Mouse (Mus musculus): ENCODE measurements around the gene Atg10. TPM values are rescaled to one million over a fixed set of nuclear protein-coding genes. Genes with fewer than 3 reads are reported as not detected.
"Not testable (repeated sequence)": the region's sequence is repeated elsewhere in the genome, so short reads cannot be mapped to it uniquely, and the experiment has no call there.

Atg10 gene
- polyA plus RNA-seq (2016; fragmentation: Nextera tagmentation; extraction: Ambion mirVana), result 13.9 and 15.8 TPM in 2 replicates

DNA sequence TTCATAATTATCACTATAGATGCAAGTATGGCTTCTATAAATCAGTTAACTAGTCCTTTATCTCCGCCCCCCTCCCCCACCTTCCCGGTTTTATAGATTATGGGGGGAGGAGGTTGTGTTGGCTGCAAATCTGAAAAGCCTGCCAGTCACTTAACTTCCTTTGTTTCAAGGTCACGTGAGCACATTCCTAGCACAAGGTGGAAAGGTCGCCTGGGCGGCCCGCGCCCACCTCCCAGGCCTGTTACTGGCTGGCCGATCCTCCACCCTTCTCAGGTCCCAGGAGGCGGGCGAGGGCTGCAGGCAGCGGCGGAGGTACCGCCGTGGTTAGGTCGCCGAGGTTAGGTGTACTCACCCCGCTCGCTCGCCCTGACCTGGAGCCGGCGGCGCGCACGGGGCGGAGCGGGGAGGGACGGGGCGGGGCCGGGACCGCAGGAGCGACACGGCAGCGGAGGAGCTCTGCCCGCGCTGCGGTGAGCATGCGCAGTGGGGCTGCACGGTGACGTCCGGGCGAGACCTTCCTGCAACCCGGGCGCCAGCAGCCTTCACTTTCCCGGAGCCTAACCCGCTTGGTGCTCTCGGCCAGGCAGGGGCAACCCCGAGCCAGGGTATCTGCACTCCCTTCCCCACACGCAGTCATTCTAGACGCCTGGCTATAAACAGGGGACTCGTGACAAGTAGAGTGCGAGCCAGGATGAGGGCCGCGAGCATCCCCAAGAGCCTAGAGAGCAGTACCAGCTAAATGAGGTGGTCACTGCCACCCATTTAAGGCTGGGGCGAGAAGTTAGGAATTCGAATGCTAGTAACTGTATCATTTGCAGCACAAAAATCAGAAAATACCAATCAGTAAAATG lies at the start of gene Atg10:
Gene Atg10 (minus strand): TSS at position 382 of the 851 bp plus-strand sequence.
- no peaks in the 10 kb centered on the region for H3K27me3 ChIP-seq
- WGBS, result 1% methylated on average over 53 of the region's 55 CpGs
- H3K4me3 ChIP-seq, result peak within 1 kb of the TSS; percentile 65
- peak; percentile 99 for ATAC-seq (ENCODE audit: low FRiP score, low read depth)
- peaks cover 7% of the 10 kb centered on the region; the same call in 1 of the 2 replicates for H3K4me1 ChIP-seq
- H3K9me3 ChIP-seq, result no peaks in the 10 kb centered on the region
- peak within 1 kb of the TSS; percentile 66 for H3K9ac ChIP-seq (replicated peaks)
- H3K27ac ChIP-seq (replicated peaks), result peak within 1 kb of the TSS; percentile 84
- no peaks in the 10 kb centered on the region for H3K36me3 ChIP-seq
- H3K4me2 ChIP-seq (replicated peaks), result peak within 1 kb of the TSS; percentile 56

DNA sequence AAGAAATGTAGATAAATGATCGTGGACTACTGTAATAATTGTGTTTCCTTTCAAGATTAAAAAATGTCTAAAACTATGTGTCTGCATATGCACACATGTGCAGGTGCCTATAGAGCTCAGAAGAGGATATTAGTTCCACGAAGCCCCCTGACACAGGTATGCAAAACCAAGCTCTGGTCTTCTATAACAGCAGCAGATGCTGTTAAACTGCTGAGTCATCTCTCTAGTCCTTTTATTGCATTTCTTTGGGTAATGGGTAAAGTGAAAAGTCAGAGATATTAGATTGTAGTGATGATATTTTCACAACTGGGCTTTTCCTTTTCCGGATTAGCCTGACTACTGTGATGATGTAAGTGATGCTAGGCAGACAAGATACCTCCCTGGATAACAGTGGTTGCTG lies 28.6 kb upstream of the Atg10 start:
- no peak overlapping the region for H3K4me3 ChIP-seq
- no peaks in the 10 kb centered on the region for H3K27me3 ChIP-seq
- no peaks in the 10 kb centered on the region for H3K9me3 ChIP-seq
- H3K4me2 ChIP-seq (replicated peaks), result no peak overlapping the region
- H3K36me3 ChIP-seq, result no peaks in the 10 kb centered on the region
- no peak overlapping the region for H3K9ac ChIP-seq (replicated peaks)
- ATAC-seq (ENCODE audit: low FRiP score, low read depth), result no peak
- WGBS, result 85% methylated on average over 3 of the region's 3 CpGs
- no peaks in the 10 kb centered on the region for H3K4me1 ChIP-seq
- H3K27ac ChIP-seq (replicated peaks), result no peak overlapping the region

- Histone ChIP-seq H3K36me3 (no peaks in the 10 kb centered on the region), H3K4me2 (replicated peaks) (no peak overlapping the region), H3K27me3 (no peaks in the 10 kb centered on the region), H3K9me3 (no peaks in the 10 kb centered on the region), H3K4me1 (no peaks in the 10 kb centered on the region), H3K4me3 (no peak overlapping the region), H3K9ac (replicated peaks) (no peak overlapping the region), H3K27ac (replicated peaks) (no peak overlapping the region)
- 64% methylated on average over 1 of the region's 1 CpGs for WGBS
- no peak for ATAC-seq (ENCODE audit: low FRiP score, low read depth)
These were observed 27.9 kb upstream of the Atg10 start for GRCm38 (mm10) chr13:91251636-91252035.

- not testable (repeated sequence) for H3K4me3 ChIP-seq; H3K9me3 ChIP-seq; H3K4me2 ChIP-seq (replicated peaks); H3K27me3 ChIP-seq; H3K36me3 ChIP-seq; H3K27ac ChIP-seq (replicated peaks); H3K4me1 ChIP-seq; ATAC-seq (ENCODE audit: low FRiP score, low read depth); H3K9ac ChIP-seq (replicated peaks)
- 83% methylated on average over 2 of the region's 2 CpGs for WGBS
These were observed 26.3 kb upstream of the Atg10 start for GRCm38 (mm10) chr13:91250050-91250449.

GRCm38 (mm10) chr13:91246472-91246871 lies 22.7 kb upstream of the Atg10 start:
- H3K36me3 ChIP-seq, result no peaks in the 10 kb centered on the region
- no peak overlapping the region for H3K4me3 ChIP-seq
- no peaks in the 10 kb centered on the region for H3K27me3 ChIP-seq
- H3K27ac ChIP-seq (replicated peaks), result no peak overlapping the region
- no peak for ATAC-seq (ENCODE audit: low FRiP score, low read depth)
- no peaks in the 10 kb centered on the region for H3K4me1 ChIP-seq
- no peaks in the 10 kb centered on the region for H3K9me3 ChIP-seq
- 66% methylated on average over 2 of the region's 2 CpGs for WGBS
- no peak overlapping the region for H3K4me2 ChIP-seq (replicated peaks)
- no peak overlapping the region for H3K9ac ChIP-seq (replicated peaks)

GRCm38 (mm10) chr13:91237976-91238375 lies 14.2 kb upstream of the Atg10 start:
- Histone ChIP-seq H3K4me1 (no peaks in the 10 kb centered on the region), H3K27me3 (no peaks in the 10 kb centered on the region), H3K9ac (replicated peaks) (no peak overlapping the region), H3K4me2 (replicated peaks) (no peak overlapping the region), H3K9me3 (no peaks in the 10 kb centered on the region), H3K27ac (replicated peaks) (no peak overlapping the region), H3K4me3 (no peak overlapping the region), H3K36me3 (no peaks in the 10 kb centered on the region)
- 73% methylated on average over 3 of the region's 3 CpGs for WGBS
- no peak for ATAC-seq (ENCODE audit: low FRiP score, low read depth)

GRCm38 (mm10) chr13:91236884-91237283 lies 13.1 kb upstream of the Atg10 start:
- Histone ChIP-seq H3K36me3 (no peaks in the 10 kb centered on the region), H3K4me3 (no peak overlapping the region), H3K4me1 (no peaks in the 10 kb centered on the region), H3K9me3 (no peaks in the 10 kb centered on the region), H3K9ac (replicated peaks) (no peak overlapping the region), H3K27me3 (no peaks in the 10 kb centered on the region), H3K27ac (replicated peaks) (no peak overlapping the region), H3K4me2 (replicated peaks) (no peak overlapping the region)
- ATAC-seq (ENCODE audit: low FRiP score, low read depth), result no peak
- WGBS, result 82% methylated on average over 2 of the region's 2 CpGs

- Histone ChIP-seq H3K4me3 (peak overlapping the region; percentile 65), H3K9ac (replicated peaks) (no peak overlapping the region), H3K9me3 (no peaks in the 10 kb centered on the region), H3K27me3 (no peaks in the 10 kb centered on the region), H3K27ac (replicated peaks) (peak overlapping the region; percentile 84), H3K4me1 (peaks cover 7% of the 10 kb centered on the region; the same call in 1 of the 2 replicates), H3K36me3 (no peaks in the 10 kb centered on the region), H3K4me2 (replicated peaks) (peak overlapping the region; percentile 56)
- ATAC-seq (ENCODE audit: low FRiP score, low read depth), result no peak
- 89% methylated on average over 2 of the region's 2 CpGs for WGBS
These were observed 658 bp upstream of the Atg10 start for GRCm38 (mm10) chr13:91224438-91224814.

- H3K4me3 ChIP-seq, result peak overlapping the region; percentile 65
- H3K27ac ChIP-seq (replicated peaks), result peak overlapping the region; percentile 84
- ATAC-seq (ENCODE audit: low FRiP score, low read depth), result peak; percentile 19; the same call in 1 of the 2 replicates
- H3K36me3 ChIP-seq, result no peaks in the 10 kb centered on the region
- H3K27me3 ChIP-seq, result no peaks in the 10 kb centered on the region
- no peaks in the 10 kb centered on the region for H3K9me3 ChIP-seq
- H3K4me1 ChIP-seq, result peaks cover 7% of the 10 kb centered on the region; the same call in 1 of the 2 replicates
- 54% methylated on average over 1 of the region's 1 CpGs for whole genome bisulfite sequencing
- H3K4me2 ChIP-seq (replicated peaks), result peak overlapping the region; percentile 56
- H3K9ac ChIP-seq (replicated peaks), result no peak overlapping the region
These were observed 705 bp downstream of the Atg10 start for GRCm38 (mm10) chr13:91223063-91223462.

DNA sequence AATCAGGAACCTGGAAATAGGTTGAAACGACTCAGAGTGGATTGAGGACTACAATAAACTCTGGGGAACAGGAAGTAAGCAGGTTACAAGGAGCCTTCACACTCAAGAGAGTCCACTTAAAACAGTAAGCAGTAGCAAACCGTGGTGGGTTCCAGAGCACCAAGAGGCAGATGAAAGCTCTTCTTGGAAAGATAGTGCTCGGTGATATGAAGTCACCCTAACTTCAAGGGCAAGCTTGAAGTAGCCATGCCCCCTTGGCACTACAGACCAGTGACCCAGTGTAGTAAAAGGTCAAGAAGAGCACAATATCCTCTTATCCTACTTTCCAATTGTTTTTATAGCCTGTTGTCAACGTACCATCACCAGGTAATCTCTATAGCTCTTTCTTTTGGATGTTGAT lies 2.1 kb downstream of the Atg10 start:
- 85% methylated on average over 4 of the region's 4 CpGs for WGBS
- Histone ChIP-seq H3K27ac (replicated peaks) (no peak overlapping the region), H3K9ac (replicated peaks) (no peak overlapping the region), H3K4me2 (replicated peaks) (no peak overlapping the region), H3K36me3 (no peaks in the 10 kb centered on the region), H3K4me3 (no peak overlapping the region), H3K27me3 (no peaks in the 10 kb centered on the region), H3K9me3 (no peaks in the 10 kb centered on the region), H3K4me1 (peaks cover 7% of the 10 kb centered on the region; the same call in 1 of the 2 replicates)
- ATAC-seq (ENCODE audit: low FRiP score, low read depth), result no peak

GRCm38 (mm10) chr13:91217691-91218090 lies 6.1 kb downstream of the Atg10 start:
- Histone ChIP-seq H3K4me1 (no peaks in the 10 kb centered on the region), H3K4me3 (no peak overlapping the region), H3K9ac (replicated peaks) (no peak overlapping the region), H3K27me3 (no peaks in the 10 kb centered on the region), H3K9me3 (no peaks in the 10 kb centered on the region), H3K36me3 (peaks cover 3% of the 10 kb centered on the region; the same call in 1 of the 2 replicates), H3K4me2 (replicated peaks) (no peak overlapping the region), H3K27ac (replicated peaks) (no peak overlapping the region)
- ATAC-seq (ENCODE audit: low FRiP score, low read depth), result 0 out of 2 replicates have a peak, but pooled peaks have one; percentile 2
- WGBS, result 91% methylated on average over 2 of the region's 2 CpGs

DNA sequence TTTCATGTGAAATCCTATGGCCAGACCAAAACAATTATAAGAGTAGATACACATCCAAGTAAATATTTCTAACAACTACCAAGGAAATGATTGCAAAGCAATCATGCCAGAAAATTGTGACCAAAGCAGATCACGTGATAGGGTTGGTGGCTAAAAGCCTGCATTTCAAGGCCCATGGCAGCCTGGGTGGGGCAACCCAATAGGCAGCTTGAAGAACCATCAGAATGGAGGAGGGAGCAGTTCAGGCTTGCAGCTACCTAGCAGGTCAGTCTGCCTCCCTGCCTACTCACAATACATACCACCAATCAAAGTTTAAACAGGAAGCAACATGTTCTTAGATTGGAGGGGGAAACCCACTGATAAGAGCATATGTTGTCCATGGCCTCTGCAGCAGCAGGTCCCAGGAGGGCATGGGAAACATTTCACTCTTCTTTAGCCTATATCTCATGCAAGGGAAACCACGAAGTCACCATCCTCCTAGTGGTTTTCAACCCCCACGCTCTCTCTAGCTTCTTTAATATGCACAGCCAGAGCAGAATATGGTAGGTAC lies 7.0 kb downstream of the Atg10 start:
- Histone ChIP-seq H3K36me3 (peaks cover 3% of the 10 kb centered on the region; the same call in 1 of the 2 replicates), H3K4me3 (no peak overlapping the region), H3K27me3 (no peaks in the 10 kb centered on the region), H3K9me3 (no peaks in the 10 kb centered on the region), H3K27ac (replicated peaks) (no peak overlapping the region), H3K9ac (replicated peaks) (no peak overlapping the region), H3K4me2 (replicated peaks) (no peak overlapping the region), H3K4me1 (no peaks in the 10 kb centered on the region)
- 83% methylated on average over 3 of the region's 3 CpGs for WGBS
- ATAC-seq (ENCODE audit: low FRiP score, low read depth), result no peak

All from midbrain, embryonic 12.5 days (tissue).